Mouse (Mus musculus): Measurements from ENCODE around the gene Hmgb1. TPM values are rescaled to one million over a fixed set of nuclear protein-coding genes. Genes with fewer than 3 reads are reported as not detected.
A peak's percentile ranks its signal among the peaks of the same experiment; 100 is the strongest.

The Hmgb1 gene
- polyA plus RNA-seq, 1 experiment from 2014 or later: 414 TPM

- no peaks in the 10 kb centered on the region for H3K36me3 ChIP-seq (ENCODE audit: inconsistent target)
- no peak overlapping the region for H3K4me3 ChIP-seq (ENCODE audit: inconsistent target)
- H3K27ac ChIP-seq: no peak overlapping the region
- no peaks in the 10 kb centered on the region for H3K79me2 ChIP-seq (ENCODE audit: inconsistent target)
- WGBS (ENCODE audit: missing documents): 96% methylated on average over 6 of the region's 6 CpGs
Measured at GRCm38 (mm10) chr5:149175736-149176135, 8.6 kb downstream of the Hmgb1 start.

GRCm38 (mm10) chr5:149174527-149174926, 9.8 kb downstream of the Hmgb1 start:
- Histone ChIP-seq H3K79me2 (ENCODE audit: inconsistent target) (no peaks in the 10 kb centered on the region), H3K36me3 (ENCODE audit: inconsistent target) (no peaks in the 10 kb centered on the region), H3K27ac (no peak overlapping the region), H3K4me3 (ENCODE audit: inconsistent target) (no peak overlapping the region)
- whole genome bisulfite sequencing (ENCODE audit: missing documents): 91% methylated on average over 7 of the region's 7 CpGs

DNA sequence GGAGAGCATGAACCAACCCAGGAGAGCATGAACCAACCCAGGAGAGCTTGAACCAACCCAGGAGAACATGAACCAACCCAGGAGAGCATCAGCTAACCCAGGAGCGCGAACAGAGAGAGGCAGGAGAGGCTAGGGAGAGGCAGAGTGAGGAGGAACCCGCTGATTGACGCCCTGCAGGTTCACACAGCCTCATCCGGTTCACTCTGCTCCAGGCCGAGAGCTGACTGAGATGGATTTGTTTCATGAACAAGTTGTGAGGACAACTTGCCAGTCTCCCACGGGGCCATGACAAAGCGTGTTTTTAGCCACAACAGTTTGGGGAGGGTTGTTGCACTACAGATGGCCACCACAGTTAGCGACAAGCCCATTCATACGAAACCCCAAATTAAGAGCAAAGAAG, 12.0 kb downstream of the Hmgb1 start:
- Histone ChIP-seq H3K79me2 (ENCODE audit: inconsistent target) (no peaks in the 10 kb centered on the region), H3K4me3 (ENCODE audit: inconsistent target) (no peak overlapping the region), H3K36me3 (ENCODE audit: inconsistent target) (no peaks in the 10 kb centered on the region), H3K27ac (no peak overlapping the region)
- 89% methylated on average over 10 of the region's 10 CpGs for WGBS (ENCODE audit: missing documents)

DNA sequence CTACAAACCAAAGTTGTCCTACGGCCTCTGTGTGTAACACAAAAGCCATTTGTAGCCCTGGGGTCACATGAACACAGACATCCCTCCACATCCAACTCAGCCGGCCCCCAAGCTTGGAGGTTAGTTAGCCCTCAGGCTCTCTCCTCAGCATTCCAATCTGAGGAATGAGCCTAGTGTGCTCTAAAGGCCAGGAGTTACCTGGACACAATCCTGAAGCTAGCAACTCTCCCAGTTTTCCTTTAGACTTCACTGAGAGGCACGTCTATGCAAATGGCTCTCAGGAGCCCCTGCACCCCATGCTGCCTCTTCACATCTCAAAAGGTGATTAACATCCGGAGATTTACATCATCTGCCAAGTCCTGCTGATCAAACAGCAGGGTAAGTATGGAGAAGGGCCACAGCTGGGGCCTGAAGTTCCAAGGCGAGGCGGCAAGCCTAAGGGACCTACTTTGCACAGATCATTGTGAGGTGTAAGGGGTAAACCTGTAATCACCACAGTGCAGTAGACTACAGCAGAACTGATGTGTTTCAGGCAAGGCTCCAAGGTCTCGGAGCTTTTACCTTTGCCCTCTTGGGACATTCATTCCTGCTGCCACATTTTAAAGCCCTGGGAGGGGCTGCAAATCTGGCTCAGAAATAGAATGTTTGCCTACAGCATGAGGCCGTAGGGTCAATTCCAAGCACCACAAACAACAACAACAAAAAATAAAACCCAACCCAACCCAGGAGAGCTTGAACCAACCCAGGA, 13.3 kb downstream of the Hmgb1 start:
- WGBS (ENCODE audit: missing documents): 95% methylated on average over 8 of the region's 8 CpGs
- Histone ChIP-seq H3K4me3 (ENCODE audit: inconsistent target) (no peak overlapping the region), H3K36me3 (ENCODE audit: inconsistent target) (no peaks in the 10 kb centered on the region), H3K79me2 (ENCODE audit: inconsistent target) (no peaks in the 10 kb centered on the region), H3K27ac (no peak overlapping the region)

DNA sequence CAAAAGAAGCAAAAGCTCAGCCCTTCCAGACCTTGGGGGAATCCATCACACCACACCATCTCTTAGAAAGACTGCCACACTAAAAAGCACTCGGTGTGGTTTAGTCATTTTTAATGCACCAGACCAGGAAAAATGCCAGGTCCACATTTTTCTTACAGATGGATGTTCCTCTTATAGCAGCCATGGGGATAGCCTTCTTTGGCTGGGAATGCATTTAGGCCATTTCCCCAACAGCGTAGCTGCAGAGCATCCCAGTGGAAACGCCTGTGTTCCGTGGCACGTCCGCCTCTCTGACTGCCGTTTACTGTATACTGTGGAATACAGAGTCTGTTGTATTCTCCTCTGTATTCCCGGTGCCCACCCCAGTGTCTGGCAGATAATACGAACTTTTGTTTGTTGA, 15.5 kb downstream of the Hmgb1 start:
- 97% methylated on average over 9 of the region's 9 CpGs for WGBS (ENCODE audit: missing documents)
- Histone ChIP-seq H3K4me3 (ENCODE audit: inconsistent target) (no peak overlapping the region), H3K36me3 (ENCODE audit: inconsistent target) (no peaks in the 10 kb centered on the region), H3K27ac (no peak overlapping the region), H3K79me2 (ENCODE audit: inconsistent target) (no peaks in the 10 kb centered on the region)

DNA sequence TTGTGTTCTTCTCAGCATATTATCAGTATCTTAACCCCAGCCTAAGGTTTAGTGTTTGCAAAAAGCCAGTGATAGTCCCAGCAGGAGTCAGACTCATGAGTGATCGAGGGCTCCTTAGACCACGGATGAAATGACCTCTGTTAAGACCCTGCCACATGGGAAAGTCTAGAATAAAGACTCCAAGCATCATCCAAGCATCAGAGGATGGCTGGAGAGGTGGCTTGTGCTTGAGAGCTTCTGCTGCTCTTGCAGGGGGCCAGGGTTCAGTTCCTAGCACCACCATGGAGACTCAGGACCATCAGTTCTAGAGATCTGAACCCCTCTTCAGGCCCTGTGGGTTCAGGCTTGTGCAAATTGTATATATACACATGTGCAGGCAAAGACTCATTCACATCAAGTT, 16.2 kb downstream of the Hmgb1 start:
- H3K4me3 ChIP-seq (ENCODE audit: inconsistent target): no peak overlapping the region
- no peaks in the 10 kb centered on the region for H3K36me3 ChIP-seq (ENCODE audit: inconsistent target)
- 84% methylated on average over 2 of the region's 2 CpGs for WGBS (ENCODE audit: missing documents)
- H3K79me2 ChIP-seq (ENCODE audit: inconsistent target): no peaks in the 10 kb centered on the region
- H3K27ac ChIP-seq: no peak overlapping the region

DNA sequence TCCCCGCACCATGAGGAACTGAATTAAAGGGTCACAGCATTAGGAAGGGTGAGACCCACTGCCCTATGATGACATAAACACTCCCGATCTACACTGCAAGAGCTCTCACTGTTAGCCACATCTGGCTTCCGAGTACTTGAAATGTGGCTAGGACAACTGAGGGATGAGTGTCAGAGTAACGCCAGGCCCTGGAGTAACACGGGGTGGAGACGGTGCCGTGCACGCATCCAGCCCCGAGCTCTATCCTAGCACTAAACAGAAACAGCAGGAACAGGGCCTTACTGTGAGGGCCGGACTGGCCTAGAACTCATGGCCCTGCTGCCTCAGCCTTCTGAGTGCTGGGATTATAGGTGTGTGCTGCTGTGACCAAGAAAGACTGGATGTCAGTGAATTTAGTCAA, 18.3 kb downstream of the Hmgb1 start:
- Histone ChIP-seq H3K36me3 (ENCODE audit: inconsistent target) (no peaks in the 10 kb centered on the region), H3K27ac (no peak overlapping the region), H3K79me2 (ENCODE audit: inconsistent target) (no peaks in the 10 kb centered on the region), H3K4me3 (ENCODE audit: inconsistent target) (no peak overlapping the region)
- 97% methylated on average over 10 of the region's 10 CpGs for WGBS (ENCODE audit: missing documents)

DNA sequence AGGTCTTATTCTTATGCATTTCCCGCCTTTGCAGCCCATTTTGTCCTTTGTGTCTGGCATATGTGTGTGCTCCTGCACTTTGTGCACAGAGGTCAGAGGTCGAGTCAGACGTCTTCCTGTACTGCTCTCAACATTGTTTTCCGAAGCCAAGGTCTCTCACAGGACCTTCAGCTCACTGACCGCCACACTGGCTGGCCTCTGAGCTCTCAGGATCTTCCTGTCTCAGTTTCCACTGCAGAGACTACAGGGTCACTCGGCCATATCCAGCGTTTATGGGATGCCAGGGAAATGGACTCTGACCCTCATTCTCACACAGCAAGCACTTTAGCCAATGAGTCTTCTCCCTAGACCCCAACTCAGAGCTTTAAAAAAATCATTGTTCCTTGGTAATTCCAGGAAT, 19.4 kb downstream of the Hmgb1 start:
- Histone ChIP-seq H3K4me3 (ENCODE audit: inconsistent target) (no peak overlapping the region), H3K27ac (no peak overlapping the region), H3K36me3 (ENCODE audit: inconsistent target) (no peaks in the 10 kb centered on the region), H3K79me2 (ENCODE audit: inconsistent target) (no peaks in the 10 kb centered on the region)
- WGBS (ENCODE audit: missing documents): 93% methylated on average over 7 of the region's 7 CpGs

DNA sequence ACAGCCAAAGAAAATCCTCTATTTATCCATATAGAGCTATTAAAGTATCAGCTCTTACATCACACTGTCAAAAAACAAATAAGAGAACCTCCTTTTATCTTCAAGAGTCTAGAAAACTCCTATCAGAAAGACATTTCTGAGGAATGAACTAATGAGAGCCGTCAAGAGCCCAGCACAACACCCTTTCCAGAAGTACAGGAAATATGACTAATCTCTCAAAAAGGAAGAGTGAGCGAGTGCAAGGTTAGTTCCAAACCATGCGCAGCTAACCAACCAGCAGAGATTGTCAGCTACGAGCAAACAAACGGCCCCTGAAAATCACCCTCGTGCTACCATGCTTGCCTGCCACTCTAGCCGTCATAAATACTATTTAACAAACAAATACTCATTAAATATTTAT, 21.4 kb downstream of the Hmgb1 start:
- peak overlapping the region; percentile 1; the same call in 1 of the 2 replicates for H3K27ac ChIP-seq
- no peaks in the 10 kb centered on the region for H3K79me2 ChIP-seq (ENCODE audit: inconsistent target)
- no peak overlapping the region for H3K4me3 ChIP-seq (ENCODE audit: inconsistent target)
- no peaks in the 10 kb centered on the region for H3K36me3 ChIP-seq (ENCODE audit: inconsistent target)
- 2% methylated on average over 7 of the region's 7 CpGs for WGBS (ENCODE audit: missing documents)

DNA sequence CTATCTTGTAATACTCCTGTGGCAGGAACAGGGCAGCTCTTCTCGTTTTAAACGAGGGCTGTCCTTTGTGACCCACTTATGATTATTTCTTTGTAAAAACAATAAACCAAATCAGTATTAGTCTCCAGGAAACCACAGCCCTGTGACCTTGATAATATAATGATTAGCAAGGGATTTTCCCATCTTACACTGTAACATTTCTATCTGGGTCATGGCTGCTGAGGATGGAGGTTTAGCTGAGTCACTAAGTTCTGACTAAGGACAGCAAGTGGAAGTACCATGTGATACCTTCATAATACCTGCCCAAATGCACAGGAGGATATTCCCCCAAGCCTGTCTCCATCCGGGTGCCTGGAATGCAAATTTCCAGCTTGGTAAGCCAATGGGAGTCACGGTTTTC, 23.8 kb downstream of the Hmgb1 start:
- no peaks in the 10 kb centered on the region for H3K36me3 ChIP-seq (ENCODE audit: inconsistent target)
- H3K4me3 ChIP-seq (ENCODE audit: inconsistent target): no peak overlapping the region
- 71% methylated on average over 4 of the region's 4 CpGs for WGBS (ENCODE audit: missing documents)
- no peaks in the 10 kb centered on the region for H3K79me2 ChIP-seq (ENCODE audit: inconsistent target)
- no peak overlapping the region for H3K27ac ChIP-seq

GRCm38 (mm10) chr5:149159021-149159420, 25.3 kb downstream of the Hmgb1 start:
- 92% methylated on average over 6 of the region's 6 CpGs for WGBS (ENCODE audit: missing documents)
- Histone ChIP-seq H3K36me3 (ENCODE audit: inconsistent target) (no peaks in the 10 kb centered on the region), H3K27ac (no peak overlapping the region), H3K4me3 (ENCODE audit: inconsistent target) (no peak overlapping the region), H3K79me2 (ENCODE audit: inconsistent target) (no peaks in the 10 kb centered on the region)

GRCm38 (mm10) chr5:149156886-149157563, 27.3 kb downstream of the Hmgb1 start:
- H3K79me2 ChIP-seq (ENCODE audit: inconsistent target): no peaks in the 10 kb centered on the region
- H3K27ac ChIP-seq: no peak overlapping the region
- 96% methylated on average over 18 of the region's 18 CpGs for WGBS (ENCODE audit: missing documents)
- no peak overlapping the region for H3K4me3 ChIP-seq (ENCODE audit: inconsistent target)
- no peaks in the 10 kb centered on the region for H3K36me3 ChIP-seq (ENCODE audit: inconsistent target)

GRCm38 (mm10) chr5:149152774-149153155, 31.5 kb downstream of the Hmgb1 start:
- Histone ChIP-seq H3K4me3 (ENCODE audit: inconsistent target) (no peak overlapping the region), H3K79me2 (ENCODE audit: inconsistent target) (no peaks in the 10 kb centered on the region), H3K36me3 (ENCODE audit: inconsistent target) (no peaks in the 10 kb centered on the region), H3K27ac (no peak overlapping the region)
- 91% methylated on average over 12 of the region's 12 CpGs for WGBS (ENCODE audit: missing documents)

- Histone ChIP-seq H3K27ac (no peak overlapping the region), H3K79me2 (ENCODE audit: inconsistent target) (no peaks in the 10 kb centered on the region), H3K4me3 (ENCODE audit: inconsistent target) (no peak overlapping the region), H3K36me3 (ENCODE audit: inconsistent target) (no peaks in the 10 kb centered on the region)
- WGBS (ENCODE audit: missing documents): 82% methylated on average over 13 of the region's 13 CpGs
Measured at GRCm38 (mm10) chr5:149152063-149152773, 32.1 kb downstream of the Hmgb1 start.

- H3K36me3 ChIP-seq (ENCODE audit: inconsistent target): no peaks in the 10 kb centered on the region
- H3K4me3 ChIP-seq (ENCODE audit: inconsistent target): no peak overlapping the region
- WGBS (ENCODE audit: missing documents): 87% methylated on average over 2 of the region's 3 CpGs
- H3K79me2 ChIP-seq (ENCODE audit: inconsistent target): no peaks in the 10 kb centered on the region
- H3K27ac ChIP-seq: no peak overlapping the region
Measured at GRCm38 (mm10) chr5:149150882-149151281, 33.4 kb downstream of the Hmgb1 start.

Measured in macrophage (primary cell).